Mouse (Mus musculus) ZHBTc4 (cell line): ENCODE results near the gene Cdkal1.

ENCODE experiments used
- DNase-seq: peaks from one replicate; pipeline ENCODE4 v3.0.0-alpha.2; 2011; ENCODE audit warnings: low read depth, low spot score

Gene Cdkal1

GRCm38 (mm10) chr13:29855281-29856031 lies at the start of gene Cdkal1:
Gene Cdkal1, minus strand, starts transcription at chr13:29855674.
- DNase-seq = peak; percentile 88

GRCm38 (mm10) chr13:29903341-29903740 lies 47.9 kb upstream of the Cdkal1 start:
- no peak for DNase-seq

GRCm38 (mm10) chr13:29902676-29903075 lies 47.2 kb upstream of the Cdkal1 start:
- no peak for DNase-seq

- no peak for DNase-seq
Measured at GRCm38 (mm10) chr13:29901641-29902040, 46.2 kb upstream of the Cdkal1 start.

GRCm38 (mm10) chr13:29866780-29867179 lies 11.3 kb upstream of the Cdkal1 start:
- no peak for DNase-seq

- no peak for DNase-seq
Measured at GRCm38 (mm10) chr13:29864331-29864730, 8.9 kb upstream of the Cdkal1 start.

- DNase-seq = no peak
Measured at GRCm38 (mm10) chr13:29860087-29860486, 4.6 kb upstream of the Cdkal1 start.

GRCm38 (mm10) chr13:29857436-29857835 lies 2.0 kb upstream of the Cdkal1 start:
- peak; percentile 74 for DNase-seq

- DNase-seq = no peak
Measured at GRCm38 (mm10) chr13:29854876-29855275, 598 bp downstream of the Cdkal1 start.

GRCm38 (mm10) chr13:29838409-29839047 lies 16.9 kb downstream of the Cdkal1 start:
- DNase-seq = peak; percentile 61

- peak; percentile 57 for DNase-seq
Measured at GRCm38 (mm10) chr13:29835170-29835569, 20.3 kb downstream of the Cdkal1 start.

GRCm38 (mm10) chr13:29833751-29834150 lies 21.7 kb downstream of the Cdkal1 start:
- no peak for DNase-seq

- DNase-seq = no peak
Measured at GRCm38 (mm10) chr13:29831126-29831525, 24.3 kb downstream of the Cdkal1 start.

- no peak for DNase-seq
Measured at GRCm38 (mm10) chr13:29828032-29828431, 27.4 kb downstream of the Cdkal1 start.

- DNase-seq = no peak
Measured at GRCm38 (mm10) chr13:29826469-29826868, 29.0 kb downstream of the Cdkal1 start.

GRCm38 (mm10) chr13:29826041-29826440 lies 29.4 kb downstream of the Cdkal1 start:
- DNase-seq = no peak

- DNase-seq = peak; percentile 33
Measured at GRCm38 (mm10) chr13:29824797-29825196, 30.7 kb downstream of the Cdkal1 start.

GRCm38 (mm10) chr13:29824326-29824725 lies 31.1 kb downstream of the Cdkal1 start:
- DNase-seq = no peak

GRCm38 (mm10) chr13:29823906-29824305 lies 31.6 kb downstream of the Cdkal1 start:
- DNase-seq = peak; percentile 40

GRCm38 (mm10) chr13:29823487-29823886 lies 32.0 kb downstream of the Cdkal1 start:
- DNase-seq = no peak

- no peak for DNase-seq
Measured at GRCm38 (mm10) chr13:29819910-29820583, 35.4 kb downstream of the Cdkal1 start.

- DNase-seq = peak; percentile 42
Measured at GRCm38 (mm10) chr13:29819147-29819546, 36.3 kb downstream of the Cdkal1 start.

GRCm38 (mm10) chr13:29818314-29818713 lies 37.2 kb downstream of the Cdkal1 start:
- DNase-seq = no peak
